Mouse (Mus musculus): ENCODE data around the gene Hdgfl3. TPM values are rescaled to one million over a fixed set of nuclear protein-coding genes. Genes with fewer than 3 reads are reported as not detected.

Gene Hdgfl3
- 0.06 TPM for polyA plus RNA-seq (2012; fragmentation: generic; extraction: Trizol)

- no peak within 1 kb of the TSS for H3ac ChIP-seq (ENCODE audit: control insufficient read depth, insufficient read length)
- H3K79me2 ChIP-seq (ENCODE audit: control insufficient read depth, insufficient read depth), result no peaks in the 10 kb centered on the region
- no peak within 1 kb of the TSS for H3K4me3 ChIP-seq
- peaks cover 20% of the 10 kb centered on the region for H3K27me3 ChIP-seq (ENCODE audit: control insufficient read depth, insufficient read depth, insufficient read length)
- no peak within 1 kb of the TSS for H3K4me2 ChIP-seq (ENCODE audit: low read depth)
- H3K36me3 ChIP-seq (ENCODE audit: control insufficient read depth, insufficient read depth), result no peaks in the 10 kb centered on the region
- TF ChIP-seq POLR2A (IDR thresholded peaks at IDR 0.05; ENCODE audit: insufficient read length, low read depth) (no peak), CEBPB (IDR thresholded peaks at IDR 0.05; ENCODE audit: insufficient read depth, poor library complexity, severe bottlenecking) (no peak), TCF3 (IDR thresholded peaks at IDR 0.05; ENCODE audit: insufficient read length, low read depth) (no peak), MYOD1 (IDR thresholded peaks at IDR 0.05; ENCODE audit: control insufficient read depth in 1 of 3, insufficient read length in 2 of 3, low read depth in 2 of 3) (no peak), REST (IDR thresholded peaks at IDR 0.05; ENCODE audit: insufficient read depth, insufficient read length) (no peak)
These were observed at the start of gene Hdgfl3 for GRCm38 (mm10) chr7:81934267-81934745. TSS of gene Hdgfl3 (minus strand) at chr7:81934473.

- no peak overlapping the region for H3K4me3 ChIP-seq
- H3ac ChIP-seq (ENCODE audit: control insufficient read depth, insufficient read length), result no peak overlapping the region
- TF ChIP-seq TCF3 (IDR thresholded peaks at IDR 0.05; ENCODE audit: insufficient read length, low read depth) (no peak), REST (IDR thresholded peaks at IDR 0.05; ENCODE audit: insufficient read depth, insufficient read length) (no peak), E2F4 (IDR thresholded peaks at IDR 0.05; ENCODE audit: insufficient read depth) (no peak), POLR2AphosphoS2 (IDR thresholded peaks at IDR 0.05; ENCODE audit: insufficient read length, low read depth) (no peak), MYOG (IDR thresholded peaks at IDR 0.05; ENCODE audit: control insufficient read depth in 1 of 3, insufficient read depth in 1 of 3, insufficient read length in 2 of 3, low read depth in 2 of 3) (no peak), USF1 (IDR thresholded peaks at IDR 0.05; ENCODE audit: low read depth) (no peak), SRF (IDR thresholded peaks at IDR 0.05; ENCODE audit: control insufficient read depth, insufficient read length, low read depth) (no peak), MAX (IDR thresholded peaks at IDR 0.05; ENCODE audit: low read depth) (no peak), MYOD1 (IDR thresholded peaks at IDR 0.05; ENCODE audit: control insufficient read depth in 1 of 3, insufficient read length in 2 of 3, low read depth in 2 of 3) (no peak), CEBPB (IDR thresholded peaks at IDR 0.05; ENCODE audit: insufficient read depth, poor library complexity, severe bottlenecking) (no peak), TCF12 (IDR thresholded peaks at IDR 0.05; ENCODE audit: insufficient read depth, poor library complexity, severe bottlenecking) (no peak), POLR2A (IDR thresholded peaks at IDR 0.05; ENCODE audit: insufficient read length, low read depth) (no peak)
- peaks cover 29% of the 10 kb centered on the region for H3K27me3 ChIP-seq (ENCODE audit: control insufficient read depth, insufficient read depth, insufficient read length)
- no peaks in the 10 kb centered on the region for H3K79me2 ChIP-seq (ENCODE audit: control insufficient read depth, insufficient read depth)
- no peak overlapping the region for H3K4me2 ChIP-seq (ENCODE audit: low read depth)
- no peaks in the 10 kb centered on the region for H3K36me3 ChIP-seq (ENCODE audit: control insufficient read depth, insufficient read depth)
These were observed 49.4 kb upstream of the Hdgfl3 start for GRCm38 (mm10) chr7:81983651-81984050.

GRCm38 (mm10) chr7:81978304-81978703 lies 44.0 kb upstream of the Hdgfl3 start:
- Histone ChIP-seq H3K79me2 (ENCODE audit: control insufficient read depth, insufficient read depth) (no peaks in the 10 kb centered on the region), H3K4me3 (no peak overlapping the region), H3K4me2 (ENCODE audit: low read depth) (no peak overlapping the region), H3K36me3 (ENCODE audit: control insufficient read depth, insufficient read depth) (no peaks in the 10 kb centered on the region), H3K27me3 (ENCODE audit: control insufficient read depth, insufficient read depth, insufficient read length) (peaks cover 19% of the 10 kb centered on the region), H3ac (ENCODE audit: control insufficient read depth, insufficient read length) (no peak overlapping the region)
- TF ChIP-seq POLR2A (IDR thresholded peaks at IDR 0.05; ENCODE audit: insufficient read length, low read depth), result no peak
- no peak for TF ChIP-seq MYOD1 (IDR thresholded peaks at IDR 0.05; ENCODE audit: control insufficient read depth in 1 of 3, insufficient read length in 2 of 3, low read depth in 2 of 3)
- TF ChIP-seq TCF12 (IDR thresholded peaks at IDR 0.05; ENCODE audit: insufficient read depth, poor library complexity, severe bottlenecking), result no peak
- TF ChIP-seq CEBPB (IDR thresholded peaks at IDR 0.05; ENCODE audit: insufficient read depth, poor library complexity, severe bottlenecking), result no peak
- TF ChIP-seq TCF3 (IDR thresholded peaks at IDR 0.05; ENCODE audit: insufficient read length, low read depth), result no peak
- no peak for TF ChIP-seq E2F4 (IDR thresholded peaks at IDR 0.05; ENCODE audit: insufficient read depth)
- no peak for TF ChIP-seq USF1 (IDR thresholded peaks at IDR 0.05; ENCODE audit: low read depth)
- TF ChIP-seq POLR2AphosphoS2 (IDR thresholded peaks at IDR 0.05; ENCODE audit: insufficient read length, low read depth), result no peak

- Histone ChIP-seq H3K36me3 (ENCODE audit: control insufficient read depth, insufficient read depth) (no peaks in the 10 kb centered on the region), H3K79me2 (ENCODE audit: control insufficient read depth, insufficient read depth) (no peaks in the 10 kb centered on the region), H3K4me2 (ENCODE audit: low read depth) (no peak overlapping the region), H3ac (ENCODE audit: control insufficient read depth, insufficient read length) (no peak overlapping the region), H3K4me3 (no peak overlapping the region), H3K27me3 (ENCODE audit: control insufficient read depth, insufficient read depth, insufficient read length) (peaks cover 25% of the 10 kb centered on the region)
- TF ChIP-seq POLR2A (IDR thresholded peaks at IDR 0.05; ENCODE audit: insufficient read length, low read depth) (no peak), REST (IDR thresholded peaks at IDR 0.05; ENCODE audit: insufficient read depth, insufficient read length) (no peak), E2F4 (IDR thresholded peaks at IDR 0.05; ENCODE audit: insufficient read depth) (no peak), MYOG (IDR thresholded peaks at IDR 0.05; ENCODE audit: control insufficient read depth in 1 of 3, insufficient read depth in 1 of 3, insufficient read length in 2 of 3, low read depth in 2 of 3) (no peak), TCF12 (IDR thresholded peaks at IDR 0.05; ENCODE audit: insufficient read depth, poor library complexity, severe bottlenecking) (no peak), CEBPB (IDR thresholded peaks at IDR 0.05; ENCODE audit: insufficient read depth, poor library complexity, severe bottlenecking) (no peak), POLR2AphosphoS2 (IDR thresholded peaks at IDR 0.05; ENCODE audit: insufficient read length, low read depth) (no peak), USF1 (IDR thresholded peaks at IDR 0.05; ENCODE audit: low read depth) (no peak), MAX (IDR thresholded peaks at IDR 0.05; ENCODE audit: low read depth) (no peak), MYOD1 (IDR thresholded peaks at IDR 0.05; ENCODE audit: control insufficient read depth in 1 of 3, insufficient read length in 2 of 3, low read depth in 2 of 3) (no peak), TCF3 (IDR thresholded peaks at IDR 0.05; ENCODE audit: insufficient read length, low read depth) (no peak), SRF (IDR thresholded peaks at IDR 0.05; ENCODE audit: control insufficient read depth, insufficient read length, low read depth) (no peak)
These were observed 40.3 kb upstream of the Hdgfl3 start for GRCm38 (mm10) chr7:81974616-81975015.

GRCm38 (mm10) chr7:81973939-81974338 lies 39.7 kb upstream of the Hdgfl3 start:
- H3K36me3 ChIP-seq (ENCODE audit: control insufficient read depth, insufficient read depth), result no peaks in the 10 kb centered on the region
- no peaks in the 10 kb centered on the region for H3K79me2 ChIP-seq (ENCODE audit: control insufficient read depth, insufficient read depth)
- no peak overlapping the region for H3K4me2 ChIP-seq (ENCODE audit: low read depth)
- no peak for TF ChIP-seq POLR2AphosphoS2 (IDR thresholded peaks at IDR 0.05; ENCODE audit: insufficient read length, low read depth)
- no peak for TF ChIP-seq USF1 (IDR thresholded peaks at IDR 0.05; ENCODE audit: low read depth)
- no peak for TF ChIP-seq POLR2A (IDR thresholded peaks at IDR 0.05; ENCODE audit: insufficient read length, low read depth)
- no peak for TF ChIP-seq CEBPB (IDR thresholded peaks at IDR 0.05; ENCODE audit: insufficient read depth, poor library complexity, severe bottlenecking)
- no peak for TF ChIP-seq REST (IDR thresholded peaks at IDR 0.05; ENCODE audit: insufficient read depth, insufficient read length)
- no peak for TF ChIP-seq SRF (IDR thresholded peaks at IDR 0.05; ENCODE audit: control insufficient read depth, insufficient read length, low read depth)
- no peak for TF ChIP-seq MYOD1 (IDR thresholded peaks at IDR 0.05; ENCODE audit: control insufficient read depth in 1 of 3, insufficient read length in 2 of 3, low read depth in 2 of 3)
- TF ChIP-seq MYOG (IDR thresholded peaks at IDR 0.05; ENCODE audit: control insufficient read depth in 1 of 3, insufficient read depth in 1 of 3, insufficient read length in 2 of 3, low read depth in 2 of 3), result no peak
- no peak overlapping the region for H3ac ChIP-seq (ENCODE audit: control insufficient read depth, insufficient read length)
- H3K4me3 ChIP-seq, result no peak overlapping the region
- H3K27me3 ChIP-seq (ENCODE audit: control insufficient read depth, insufficient read depth, insufficient read length), result peaks cover 22% of the 10 kb centered on the region

All from myocyte (in vitro differentiated cells).